Mouse (Mus musculus): Measurements from ENCODE around the gene Nmnat2.

The Nmnat2 gene

DNA sequence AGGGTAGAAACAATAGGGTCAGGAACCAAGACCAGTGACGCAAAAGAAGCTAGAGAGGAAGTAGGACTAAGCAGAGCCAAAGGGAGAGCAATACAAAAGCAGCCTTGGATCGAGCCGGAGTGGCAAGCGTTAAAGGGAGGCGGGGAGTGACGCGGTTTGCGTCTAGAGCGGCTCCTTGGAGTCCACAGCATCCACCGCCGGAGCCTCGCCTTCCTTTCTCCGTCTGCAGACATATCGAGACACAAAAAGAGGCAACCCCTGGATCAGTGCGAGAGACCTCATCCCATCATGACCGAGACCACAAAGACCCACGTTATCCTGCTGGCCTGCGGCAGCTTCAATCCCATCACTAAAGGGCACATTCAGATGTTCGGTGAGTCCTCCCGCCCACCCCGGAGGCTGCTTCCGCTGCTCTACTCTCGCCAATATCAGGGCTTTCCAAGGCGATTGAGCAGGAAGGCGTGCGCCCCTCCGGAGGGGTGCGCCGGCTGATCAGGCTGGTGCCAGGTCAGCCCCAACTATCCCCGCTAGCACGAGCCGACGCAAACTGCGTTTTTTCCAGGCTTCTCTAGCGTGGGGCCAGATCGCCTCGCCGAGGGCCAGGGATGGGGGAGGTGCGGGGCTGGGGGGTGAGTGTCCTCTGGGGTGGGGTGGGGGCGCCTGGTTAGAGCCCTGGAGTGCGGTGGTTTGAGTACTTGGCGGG lies at the start of gene Nmnat2:
Gene Nmnat2 (plus strand): TSS at position 173 of the 703 bp plus-strand sequence.
- DNase-seq, result peak in 1 of 2 experiments; percentile 1

DNA sequence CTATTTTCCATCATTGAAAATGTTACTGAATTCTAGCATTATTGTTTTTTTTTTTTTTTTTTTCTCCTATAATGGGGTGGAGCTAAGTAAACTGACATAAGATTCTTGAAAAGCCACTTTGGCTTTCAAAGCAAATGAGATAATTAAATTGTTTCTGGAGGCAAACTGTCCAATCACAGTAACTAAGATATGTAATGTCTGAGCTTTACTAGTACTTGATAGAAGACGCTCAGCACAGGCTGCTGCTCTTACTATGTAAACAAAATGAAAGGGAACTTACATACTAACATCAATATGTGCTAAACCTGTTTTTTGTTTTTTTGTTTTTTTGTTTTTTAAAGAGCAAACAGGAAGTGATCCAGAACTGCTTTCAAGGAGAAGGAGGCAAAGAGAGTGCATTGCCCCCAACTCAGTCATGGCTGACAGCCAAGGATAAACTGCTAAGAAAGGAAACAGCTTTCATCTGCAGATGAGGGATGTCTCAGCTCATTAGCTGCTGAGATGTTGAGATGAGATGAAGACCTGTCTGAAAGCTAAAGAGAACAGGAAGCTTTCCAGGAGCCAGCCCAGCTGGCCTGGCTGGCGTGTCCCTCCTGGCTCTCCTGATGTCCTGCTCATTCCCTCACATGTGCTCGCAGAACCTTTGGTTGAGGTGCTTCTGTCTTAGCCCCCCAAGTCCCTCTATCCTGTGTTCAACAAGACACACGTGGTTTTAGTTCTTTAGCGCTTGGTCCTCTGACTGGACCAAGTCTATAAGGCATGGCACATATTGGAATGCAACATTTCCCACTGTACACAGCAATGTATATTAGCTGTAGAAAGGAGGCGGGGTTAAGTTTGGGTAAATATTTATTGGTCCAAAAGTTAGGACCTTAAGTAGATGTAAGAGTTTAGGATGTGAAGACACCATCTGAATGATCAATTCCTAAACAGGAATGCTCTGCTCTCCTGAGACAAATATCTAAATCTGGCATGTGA lies 41.0 kb upstream of the Nmnat2 start:
- no peak for DNase-seq

DNA sequence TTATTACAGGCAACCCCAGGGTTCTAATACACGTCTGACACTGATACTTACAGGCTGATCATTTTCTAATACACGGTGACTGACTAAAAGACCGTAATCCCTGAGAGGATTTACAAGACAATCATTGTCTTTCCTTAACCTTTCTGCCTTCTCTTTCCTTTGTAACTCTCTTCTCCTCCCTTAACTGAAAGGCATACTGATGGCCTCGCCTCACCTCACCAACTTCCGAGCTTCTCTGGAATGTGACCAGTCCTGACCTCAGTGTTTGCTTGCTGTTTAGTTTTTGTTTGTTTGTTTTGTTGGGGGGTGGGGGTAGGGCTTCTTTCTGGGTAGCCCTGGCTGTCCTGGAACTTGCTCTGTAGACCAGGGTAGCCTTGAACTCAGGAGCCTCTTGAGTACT lies 39.0 kb upstream of the Nmnat2 start:
- no peak for DNase-seq

DNA sequence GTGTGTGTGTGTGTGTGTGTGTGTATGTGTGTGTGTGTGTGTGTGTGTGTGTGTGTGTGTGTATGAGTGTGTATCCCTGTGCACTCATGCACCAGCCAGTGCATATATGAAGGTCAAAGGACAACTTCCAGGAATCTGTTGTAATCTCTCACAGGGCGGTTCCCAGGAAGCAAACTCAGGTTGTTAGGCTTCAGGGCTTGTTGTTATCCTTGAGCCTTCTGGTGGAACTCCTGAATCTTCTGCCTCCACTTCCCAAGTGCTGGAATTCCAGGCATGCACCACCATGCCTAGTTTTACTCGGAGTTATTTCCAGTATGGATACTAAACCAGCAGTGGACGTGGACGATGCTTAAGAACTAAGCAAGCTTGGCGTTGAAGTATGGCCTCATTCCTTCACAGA lies 37.9 kb upstream of the Nmnat2 start:
- no peak for DNase-seq

DNA sequence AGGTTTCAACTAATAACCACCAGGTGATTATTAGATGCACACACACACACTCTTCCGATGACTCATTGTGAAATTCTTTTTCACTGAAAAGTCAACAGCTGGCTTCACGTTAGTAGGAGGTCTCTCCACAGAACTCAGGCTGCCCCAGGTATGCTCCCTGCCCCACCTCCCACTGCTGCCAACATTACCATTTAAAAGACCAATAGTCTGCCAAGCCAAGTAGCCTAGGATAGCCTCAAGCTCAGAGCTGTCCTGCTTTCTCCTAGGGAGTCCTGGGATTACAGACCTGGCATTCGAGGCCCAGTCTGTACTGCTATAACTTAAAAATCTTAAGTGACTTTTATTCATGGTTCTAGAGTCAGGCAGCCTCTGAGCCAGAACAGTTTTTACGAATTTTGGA lies 37.2 kb upstream of the Nmnat2 start:
- no peak for DNase-seq

DNA sequence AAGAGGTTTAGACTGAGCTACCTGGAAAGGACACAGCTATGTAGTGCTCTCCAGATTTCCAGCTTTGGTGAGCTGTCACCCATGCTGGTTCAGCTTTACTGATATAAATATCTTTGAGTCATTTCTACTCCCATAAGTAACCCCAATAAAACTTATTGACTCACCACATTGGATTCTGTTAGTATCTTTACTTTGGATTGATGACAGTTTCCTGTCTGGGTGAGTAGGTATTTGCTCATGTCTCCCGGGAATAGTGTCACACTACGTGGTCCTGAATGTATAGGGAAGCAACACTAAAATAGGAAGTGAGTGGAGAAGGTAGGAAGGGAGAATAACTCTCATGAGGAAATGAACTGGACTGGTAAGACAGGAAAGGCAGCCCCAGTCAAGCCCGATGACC lies 33.0 kb upstream of the Nmnat2 start:
- no peak for DNase-seq

DNA sequence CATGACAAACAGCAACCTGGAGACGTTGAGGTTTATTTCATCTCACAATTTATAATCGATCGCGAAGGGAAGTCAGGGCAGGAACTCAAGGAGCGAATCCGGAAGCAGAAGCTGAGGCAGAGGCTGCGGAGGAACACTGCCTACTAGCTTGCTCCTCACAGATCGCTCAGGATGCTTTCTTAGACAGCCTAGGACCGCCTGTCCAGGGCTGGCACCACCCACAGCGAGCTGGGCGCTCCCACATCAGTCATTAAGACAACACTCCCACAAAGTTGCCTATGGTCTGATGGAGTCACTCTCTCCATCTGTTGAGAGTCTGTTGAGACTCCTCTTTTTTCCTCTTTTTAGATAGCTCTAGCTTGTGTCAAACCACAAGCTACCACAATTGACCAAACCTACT lies 20.8 kb upstream of the Nmnat2 start:
- DNase-seq, result no peak

DNA sequence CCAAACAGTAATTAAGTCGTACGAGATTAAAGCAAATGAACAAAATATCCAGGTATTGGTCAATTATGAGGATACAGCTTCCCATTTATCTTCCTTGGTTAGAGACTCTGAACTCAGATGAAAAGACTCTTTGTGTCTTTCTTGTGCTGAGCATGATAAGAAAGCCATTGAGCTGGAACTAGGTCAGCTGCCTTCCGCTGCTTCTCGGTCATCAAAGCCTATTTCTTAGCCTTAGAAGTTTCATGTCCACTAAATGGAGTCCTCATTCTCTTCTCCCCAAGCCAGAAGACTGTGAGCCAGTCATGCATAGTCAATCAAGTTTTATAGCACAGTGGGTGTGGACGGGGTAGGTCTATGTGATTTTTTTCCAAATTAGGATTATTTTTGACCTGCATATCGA lies 19.3 kb upstream of the Nmnat2 start:
- no peak for DNase-seq

DNA sequence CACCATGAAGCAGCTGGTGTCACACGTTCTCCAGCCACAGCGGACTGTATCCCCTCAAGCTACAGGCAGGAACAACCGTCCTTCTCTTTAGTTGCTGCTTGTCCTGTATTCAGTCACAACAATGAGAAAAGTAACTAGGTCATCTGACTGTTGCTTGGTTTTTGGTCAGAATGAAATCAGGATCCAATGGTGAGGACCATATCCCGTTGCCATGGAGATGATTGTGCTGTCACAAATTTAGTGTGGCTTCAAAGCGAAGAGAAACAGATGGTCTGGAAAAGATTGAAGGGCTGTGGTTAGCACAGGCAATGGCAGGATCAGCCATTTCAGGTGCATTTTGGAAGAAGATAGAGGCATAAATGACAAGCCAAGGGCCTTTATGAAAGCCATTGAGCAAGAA lies 18.4 kb upstream of the Nmnat2 start:
- DNase-seq, result no peak

DNA sequence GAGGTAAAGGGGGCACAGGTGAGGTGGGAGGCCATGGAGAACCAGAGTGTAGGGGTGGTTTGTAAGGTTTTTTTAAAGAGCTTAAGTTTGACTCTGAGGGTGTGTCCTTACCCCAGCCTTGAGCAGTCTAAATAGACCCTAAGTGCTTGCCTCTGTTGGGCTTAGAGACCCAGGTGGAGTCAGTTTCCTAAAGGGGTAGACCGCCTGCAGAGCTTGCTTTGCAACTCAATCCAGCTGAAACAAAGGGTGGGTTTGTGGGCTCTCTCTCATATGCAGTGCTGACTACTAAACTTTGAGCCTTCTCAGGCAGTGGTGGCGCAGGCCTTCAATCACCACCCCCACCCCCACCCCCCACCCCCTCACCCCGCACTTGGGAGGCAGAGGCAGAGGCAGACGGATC lies 11.8 kb upstream of the Nmnat2 start:
- DNase-seq, result no peak

DNA sequence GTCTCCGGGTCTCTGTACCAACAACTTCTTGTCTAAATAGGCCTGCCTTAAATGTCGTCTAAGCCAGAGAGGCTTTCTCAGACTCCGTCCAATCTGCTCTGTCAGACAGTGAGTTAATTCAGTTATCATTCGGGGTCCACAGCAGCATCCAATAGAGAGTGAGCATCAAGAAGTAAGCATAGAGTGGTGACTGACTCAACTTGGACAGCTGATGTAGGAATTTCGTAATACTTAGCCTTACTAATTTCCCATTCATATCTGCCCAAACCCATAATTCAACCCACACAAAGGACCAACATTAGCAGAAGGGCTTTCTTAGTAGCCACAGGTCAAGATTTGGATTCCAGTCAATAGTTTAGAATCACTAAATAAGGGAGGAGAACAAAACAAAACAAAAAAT lies 626 bp upstream of the Nmnat2 start:
- DNase-seq, result no peak

DNA sequence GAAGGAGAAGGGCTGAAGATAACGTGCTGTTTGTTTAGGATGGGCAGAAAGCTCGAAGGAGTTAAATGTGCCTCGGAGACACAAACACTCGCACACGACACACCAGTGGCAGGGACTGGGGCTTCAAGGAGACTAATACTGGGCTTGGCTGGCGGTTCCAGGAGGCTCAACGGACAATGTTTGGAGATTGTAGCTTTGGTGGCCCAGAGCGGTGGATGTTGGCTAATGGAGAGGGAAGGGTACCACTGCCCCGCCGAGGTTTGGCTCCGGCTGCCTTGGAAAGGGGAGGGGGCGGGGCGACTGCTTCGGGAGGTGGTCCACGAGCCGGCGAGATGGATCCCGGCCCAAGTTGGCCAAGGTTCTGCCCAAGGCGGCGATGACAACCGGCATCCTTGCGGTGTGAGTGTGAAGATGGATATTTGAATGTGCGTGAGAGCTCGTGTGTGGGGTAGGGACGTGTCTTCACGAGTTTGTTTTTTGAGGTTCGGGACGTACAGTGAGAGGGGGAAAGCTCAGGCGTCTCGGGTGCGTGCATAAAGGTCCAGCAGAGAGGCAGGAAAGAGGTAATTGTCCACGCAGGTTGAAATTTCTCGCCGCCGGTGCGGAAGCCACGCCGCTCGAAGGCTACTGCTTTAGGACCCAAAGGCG lies 895 bp downstream of the Nmnat2 start:
- DNase-seq, result no peak

DNA sequence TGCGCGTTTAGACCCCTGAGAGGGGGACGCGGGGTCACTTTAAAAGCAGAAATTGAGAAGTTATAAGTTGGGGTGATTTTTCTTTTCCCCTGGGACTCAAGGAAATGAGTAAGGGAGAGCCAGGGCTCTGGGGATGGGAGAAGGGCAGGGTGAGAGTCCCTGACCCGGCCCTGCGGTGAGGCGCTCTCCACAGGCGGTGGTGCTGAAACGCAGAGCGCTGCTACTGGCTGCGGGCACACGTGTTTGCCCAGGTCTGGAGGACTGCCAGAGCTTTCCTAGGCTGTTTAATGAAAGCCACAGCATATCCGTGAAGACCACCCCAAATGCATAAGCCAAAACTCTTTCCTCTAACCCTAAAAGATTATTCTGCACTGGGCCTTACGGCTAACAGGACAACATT lies 1.4 kb downstream of the Nmnat2 start:
- DNase-seq, result peak; percentile 61 to 87

DNA sequence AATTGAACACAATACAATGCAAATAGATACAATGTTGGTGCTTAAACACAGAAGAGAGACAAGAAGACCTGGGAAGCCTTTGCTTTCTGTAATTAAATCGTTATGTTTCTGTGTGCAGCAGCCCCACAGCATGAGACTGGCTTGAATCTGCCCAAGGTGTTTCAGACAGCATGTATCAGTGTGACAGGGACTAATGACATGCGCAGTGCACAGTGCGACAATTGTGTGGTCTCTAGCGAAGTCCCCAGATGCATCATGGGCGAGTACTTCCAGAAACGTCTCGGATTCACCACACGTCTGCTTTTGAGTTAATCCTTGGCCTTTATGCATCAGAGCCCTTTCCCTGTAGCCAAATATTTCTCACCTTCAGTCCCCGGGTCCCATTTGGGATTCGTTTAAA lies 9.6 kb downstream of the Nmnat2 start:
- no peak for DNase-seq

DNA sequence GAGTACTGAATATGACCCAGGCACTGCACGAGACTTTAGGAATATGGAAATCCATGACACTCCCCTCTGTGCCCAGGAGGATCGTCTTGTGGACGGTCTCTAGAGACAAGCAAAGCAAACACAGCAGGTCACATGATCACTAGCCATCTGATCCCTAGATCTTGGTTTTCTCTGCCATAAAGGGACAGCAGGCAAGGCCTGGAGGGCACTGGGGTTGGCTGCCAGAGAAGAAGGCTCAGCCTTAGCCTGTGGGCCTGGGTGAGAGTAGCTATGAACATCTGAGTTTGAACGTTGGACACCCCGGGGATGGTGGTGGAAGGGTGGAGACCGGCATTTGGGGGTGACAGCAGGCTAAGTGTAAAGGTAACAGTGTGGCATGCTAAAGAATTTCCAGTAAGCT lies 11.4 kb downstream of the Nmnat2 start:
- no peak for DNase-seq

DNA sequence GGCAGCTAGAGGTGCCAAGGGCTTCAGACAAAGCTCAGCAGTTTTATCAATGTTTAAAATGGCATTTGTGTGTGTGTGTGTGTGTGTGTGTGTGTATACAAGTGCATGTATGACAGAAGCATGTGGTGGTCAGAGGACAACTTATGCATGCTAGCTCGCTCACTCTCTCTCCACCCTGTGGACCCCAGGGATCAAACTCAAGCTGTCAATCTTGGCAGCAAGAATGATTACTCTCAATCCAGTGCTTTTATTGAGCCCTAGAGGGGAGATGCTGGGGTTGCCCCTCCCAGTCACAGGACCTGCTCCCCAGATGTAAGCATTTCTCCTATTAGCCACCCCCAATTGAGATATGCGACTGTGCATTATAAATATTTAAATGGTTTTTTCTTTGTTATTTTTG lies 11.9 kb downstream of the Nmnat2 start:
- DNase-seq, result no peak

DNA sequence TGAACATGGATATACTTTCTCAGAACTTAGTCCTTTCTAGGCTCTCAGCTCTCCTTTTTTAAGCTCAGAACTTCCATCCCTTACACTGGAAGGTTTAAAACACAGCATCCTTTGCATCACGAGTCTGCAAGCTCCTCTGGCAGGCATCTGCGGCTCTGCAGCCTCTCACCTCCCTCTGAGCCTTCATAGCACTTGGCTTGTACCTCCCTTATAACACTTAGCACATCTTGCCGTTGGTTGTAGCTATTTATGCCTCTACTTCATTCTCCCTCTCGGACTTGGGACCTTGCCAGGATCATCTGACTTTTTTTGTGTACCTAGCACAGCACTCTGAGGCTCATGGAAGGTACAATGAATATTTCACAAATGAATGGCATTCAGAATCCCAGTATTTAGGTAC lies 14.3 kb downstream of the Nmnat2 start:
- no peak for DNase-seq

DNA sequence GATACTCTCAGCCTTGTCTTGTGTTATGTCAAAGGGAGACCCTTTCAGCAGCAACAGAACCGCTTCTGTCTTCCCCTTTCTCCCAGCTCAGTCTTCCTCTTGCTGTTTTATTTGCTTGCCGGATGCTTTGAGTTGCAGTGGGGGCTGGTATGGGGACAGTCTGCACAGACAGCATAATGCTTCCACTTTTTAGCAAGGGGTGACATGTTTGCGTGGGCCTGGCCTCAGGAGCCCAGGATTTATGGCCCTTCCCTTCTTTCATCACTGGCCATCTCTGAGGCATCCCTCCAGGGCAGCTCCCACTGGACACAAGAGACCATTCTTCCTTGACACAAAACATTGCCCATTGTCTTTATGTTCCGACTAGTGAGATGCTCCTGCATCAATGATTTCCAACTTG lies 18.2 kb downstream of the Nmnat2 start:
- no peak for DNase-seq

DNA sequence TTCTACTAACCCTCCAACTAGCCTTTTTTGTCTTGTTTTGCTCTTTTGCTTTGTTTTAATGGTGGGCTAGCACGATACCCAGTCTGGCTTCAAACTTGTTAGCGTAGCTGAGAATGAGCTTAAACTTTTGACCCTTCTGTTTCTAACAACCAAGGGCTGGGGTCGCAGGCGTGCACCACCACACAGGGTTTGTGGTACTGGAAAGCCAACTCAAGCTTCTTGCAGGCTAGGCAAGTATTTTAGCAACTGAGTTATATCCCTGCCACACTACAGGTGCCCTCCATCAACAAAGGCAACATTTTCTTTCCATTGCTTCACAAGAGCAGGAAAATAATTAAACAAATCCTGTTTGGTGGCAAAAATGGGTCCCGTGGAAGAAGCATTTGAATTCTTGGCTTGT lies 18.6 kb downstream of the Nmnat2 start:
- no peak for DNase-seq

DNA sequence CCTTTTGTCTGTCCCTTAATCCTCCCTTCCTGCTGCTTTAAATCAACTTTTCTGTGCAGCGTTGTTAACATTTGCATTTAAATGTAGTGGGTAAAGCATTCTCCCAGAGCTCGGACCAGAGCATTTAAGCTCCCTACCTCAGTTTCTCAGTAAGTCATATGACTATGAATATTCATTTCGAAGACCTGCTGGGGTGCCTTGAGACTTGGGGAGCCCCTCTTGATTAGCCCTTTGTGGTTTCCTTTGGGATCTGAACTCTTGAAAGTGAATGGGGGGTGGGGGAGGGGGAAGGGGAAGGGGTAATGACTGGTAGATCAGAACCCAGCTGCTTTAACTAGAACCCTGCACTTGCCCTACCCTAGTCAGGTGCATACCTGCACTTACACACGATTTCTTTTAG lies 19.1 kb downstream of the Nmnat2 start:
- no peak for DNase-seq

DNA sequence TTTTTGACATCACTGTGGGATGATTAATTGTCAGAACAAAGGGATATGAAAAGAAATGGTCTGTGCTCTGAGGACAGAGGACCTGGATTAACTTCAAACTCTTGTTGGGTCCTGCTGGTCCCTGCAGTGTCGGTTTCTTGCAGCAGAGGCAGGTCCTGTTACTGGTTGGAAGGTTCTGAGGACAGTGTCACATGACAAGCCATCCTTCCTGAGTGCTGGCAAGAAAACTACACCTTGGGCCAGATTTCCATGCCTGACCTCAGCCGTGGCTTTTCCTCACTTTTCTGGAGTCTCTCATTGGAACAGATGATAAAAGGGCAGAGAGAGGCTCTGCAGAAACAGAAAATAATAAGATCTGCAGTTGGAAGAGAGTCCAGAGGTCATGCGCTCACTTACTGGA lies 20.4 kb downstream of the Nmnat2 start:
- DNase-seq, result no peak

DNA sequence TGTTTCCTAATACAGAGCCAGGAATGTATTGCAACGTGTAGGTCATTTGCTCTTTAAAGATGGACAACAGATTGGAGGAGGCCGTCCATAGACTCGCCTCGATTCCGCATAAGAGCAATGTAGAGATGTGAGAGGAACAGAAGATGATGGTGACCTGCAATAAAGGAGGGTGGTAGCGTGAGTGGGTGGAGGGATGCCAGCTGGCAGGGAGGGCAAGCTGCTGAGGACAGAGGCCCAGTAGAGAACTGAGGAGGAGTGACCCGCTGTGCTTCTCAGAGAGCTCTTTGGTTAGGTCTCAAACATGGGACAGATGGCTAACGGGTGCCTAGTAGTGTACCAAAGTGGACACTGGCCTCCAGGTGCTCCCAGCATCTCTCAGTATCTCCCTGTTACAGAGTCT lies 23.9 kb downstream of the Nmnat2 start:
- no peak for DNase-seq

DNA sequence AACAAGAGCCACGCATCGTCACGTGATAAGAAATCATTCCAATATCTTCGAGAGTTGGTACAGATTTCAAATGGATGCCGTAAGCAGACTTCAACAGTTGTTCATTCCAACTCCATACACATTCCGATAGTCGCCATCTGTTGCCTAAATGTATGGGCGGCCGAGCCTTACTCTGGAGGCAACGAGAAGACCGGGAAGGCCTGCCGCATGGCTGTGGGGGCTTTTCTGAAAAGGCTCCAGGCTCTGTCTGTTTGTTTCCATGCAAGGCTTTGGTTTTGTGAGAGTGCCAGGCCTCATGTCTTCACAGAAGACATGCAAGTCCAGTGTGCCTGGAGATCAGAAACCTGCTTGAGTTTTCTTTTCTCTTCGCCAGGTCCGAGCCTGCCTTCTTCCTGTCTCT lies 28.6 kb downstream of the Nmnat2 start:
- no peak for DNase-seq

DNA sequence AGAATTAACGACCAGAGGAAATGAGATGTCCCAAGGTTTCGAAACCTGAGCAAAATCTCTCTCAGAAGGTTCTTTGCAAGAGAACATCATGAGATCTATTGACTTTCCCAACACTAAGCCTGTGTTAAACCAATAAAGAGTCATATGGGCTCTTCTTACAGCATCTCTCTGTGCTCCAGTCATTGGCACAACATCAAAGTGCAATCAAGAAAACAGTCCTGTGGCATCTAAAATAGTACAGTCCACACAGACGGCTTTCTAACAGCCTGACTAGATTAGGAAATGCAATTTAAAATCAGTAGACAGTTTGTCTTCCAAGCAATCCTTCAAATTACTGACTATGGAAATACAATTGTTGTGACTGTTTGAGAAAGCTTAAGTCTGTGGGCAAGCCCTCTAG lies 32.2 kb downstream of the Nmnat2 start:
- no peak for DNase-seq

Data from kidney, postnatal 36 days (tissue).